Mouse (Mus musculus) heart, embryonic 10.5 days (tissue): Measurements from ENCODE around the gene Crisp1. TPM values are rescaled to one million over a fixed set of nuclear protein-coding genes. Genes with fewer than 3 reads are reported as not detected.

Source experiments
- DNase-seq: peaks from one replicate; pipeline ENCODE4 v3.0.0-alpha.2; 2017; ENCODE audit warnings: low spot score
- H3K27ac ChIP-seq: fragments of 300-500 bp; sonication (generic); 2 replicates; pipeline ENCODE4 v1.5.1; 2016; ENCODE audit warnings: mild to moderate bottlenecking
- H3K27me3 ChIP-seq: fragments of 300-500 bp; sonication (generic); 2 replicates; pipeline ENCODE4 v1.6.1; 2016; ENCODE audit warnings: mild to moderate bottlenecking; ENCODE audit not compliant: poor library complexity, insufficient read depth, severe bottlenecking
- H3K36me3 ChIP-seq: fragments of 300-500 bp; sonication (generic); 2 replicates; pipeline ENCODE4 v1.6.1; 2016; ENCODE audit warnings: mild to moderate bottlenecking, moderate library complexity
- H3K4me1 ChIP-seq: fragments of 300-500 bp; sonication (generic); 2 replicates; pipeline ENCODE4 v1.6.1; 2016; ENCODE audit warnings: mild to moderate bottlenecking
- H3K4me3 ChIP-seq: fragments of 300-500 bp; sonication (generic); 2 replicates; pipeline ENCODE4 v1.5.1; 2016; ENCODE audit warnings: mild to moderate bottlenecking, moderate library complexity
- H3K9me3 ChIP-seq: fragments of 300-500 bp; sonication (generic); 2 replicates; pipeline ENCODE4 v1.6.1; 2016; ENCODE audit warnings: mild to moderate bottlenecking, moderate library complexity
- WGBS: fragments of 180-500 bp; shearing (Covaris S2); methylation state at CpG from one replicate; pipeline ENCODE4 v1.1.7; 2016; 5-methylcytosine and 5-hydroxymethylcytosine counted together
- polyA plus RNA-seq: library from polyadenylated mRNA; unstranded; fragments of >200 nt; fragmentation: Nextera tagmentation; extraction: Ambion mirVana; gene quantifications from 2 replicates; pipeline ENCODE4 v1.2.1, GENCODE M21; 2016

Gene Crisp1
- not detected in 2 replicates for polyA plus RNA-seq

DNA sequence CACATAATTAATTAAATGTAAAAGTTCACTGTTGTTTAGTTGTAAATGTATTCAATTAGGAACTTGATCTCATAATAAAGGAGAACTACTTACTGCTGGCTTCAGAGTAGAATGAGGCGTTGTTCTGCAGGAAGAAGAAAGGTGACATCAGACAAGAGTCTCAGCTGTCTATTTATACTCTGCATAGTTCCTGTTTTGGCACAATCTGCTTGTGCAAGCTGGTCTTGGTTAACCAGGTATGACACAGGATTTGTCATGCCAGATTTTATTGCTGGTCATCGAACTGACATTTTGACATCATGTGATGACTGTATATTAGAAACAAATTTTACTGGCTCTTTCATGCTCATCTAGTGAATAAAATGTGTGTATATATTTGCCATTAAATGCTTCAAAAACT lies at the start of gene Crisp1:
TSS of gene Crisp1 (minus strand) at position 146 of the 400 bp plus-strand sequence.
- H3K9me3 ChIP-seq, result no peaks in the 10 kb centered on the region
- WGBS, result 73% methylated on average over 2 of the region's 2 CpGs
- H3K4me1 ChIP-seq, result no peaks in the 10 kb centered on the region
- no peaks in the 10 kb centered on the region for H3K36me3 ChIP-seq
- H3K27ac ChIP-seq, result no peak within 1 kb of the TSS
- H3K27me3 ChIP-seq, result no peaks in the 10 kb centered on the region
- no peak for DNase-seq
- H3K4me3 ChIP-seq, result no peak within 1 kb of the TSS

DNA sequence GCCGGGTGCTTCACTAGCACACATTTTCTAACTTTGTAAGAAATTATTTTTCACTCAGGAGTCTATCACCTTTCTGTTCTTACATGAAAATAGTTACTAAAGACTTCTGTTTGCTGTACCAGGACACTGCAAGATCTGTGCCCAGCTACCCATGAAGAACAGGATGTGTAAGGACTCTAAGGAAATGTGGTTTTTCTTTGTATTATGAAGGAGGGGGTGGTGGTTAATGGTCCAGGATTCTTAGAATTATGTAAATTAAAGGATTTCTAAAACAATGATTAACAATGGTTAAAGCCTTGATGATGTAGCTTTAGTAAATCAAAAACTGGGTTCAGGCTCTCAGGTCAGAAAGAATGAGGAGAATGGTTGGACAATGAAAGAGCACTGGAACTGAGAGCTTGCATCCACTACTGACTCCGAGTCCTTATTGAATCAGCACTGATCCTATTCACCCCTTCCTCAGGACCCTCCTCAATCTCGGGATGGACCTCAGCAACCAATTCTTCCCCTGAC lies 23.5 kb upstream of the Crisp1 start:
- 67% methylated on average over 3 of the region's 3 CpGs for WGBS
- no peak overlapping the region for H3K27ac ChIP-seq
- no peaks in the 10 kb centered on the region for H3K9me3 ChIP-seq
- no peaks in the 10 kb centered on the region for H3K4me1 ChIP-seq
- no peaks in the 10 kb centered on the region for H3K36me3 ChIP-seq
- no peak for DNase-seq
- no peaks in the 10 kb centered on the region for H3K27me3 ChIP-seq
- no peak overlapping the region for H3K4me3 ChIP-seq

DNA sequence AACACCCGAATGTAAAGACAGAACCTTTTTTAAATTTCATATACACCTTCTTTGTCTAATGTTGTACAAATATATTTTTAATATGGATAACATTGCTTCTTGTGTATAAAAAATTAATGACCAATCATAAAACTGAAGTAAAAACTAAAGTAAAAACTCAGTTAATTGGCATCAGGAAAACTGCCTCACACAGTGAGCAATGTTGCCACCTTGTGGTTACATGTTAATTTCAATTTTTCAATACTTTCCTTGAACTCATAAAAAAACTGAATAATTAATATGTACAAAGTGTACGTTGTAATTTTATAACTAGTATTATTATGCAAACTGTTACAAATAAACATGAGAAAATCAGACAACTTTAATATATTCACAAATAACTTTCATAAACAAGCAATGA lies 33.6 kb downstream of the Crisp1 start:
- no peak for DNase-seq
- WGBS, result 75% methylated on average over 2 of the region's 2 CpGs

DNA sequence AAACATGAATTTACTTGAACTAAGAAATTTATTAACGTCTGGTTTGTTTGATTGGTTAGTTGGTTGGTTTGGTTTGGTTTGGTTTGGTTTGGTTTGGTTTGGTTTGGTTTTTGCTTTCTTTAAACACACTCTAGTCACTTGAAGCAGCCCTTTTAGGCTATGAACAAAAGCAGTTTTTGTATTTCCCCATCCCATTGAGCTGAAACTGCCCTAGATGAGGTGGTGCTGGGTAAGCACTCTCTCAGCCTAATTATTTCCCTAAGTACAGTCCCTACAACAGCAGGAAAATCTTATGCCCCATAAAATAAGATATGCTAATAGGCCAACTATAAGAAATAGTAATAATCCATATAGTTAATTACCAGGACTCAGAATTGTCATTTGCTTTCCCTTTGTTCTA lies 43.5 kb downstream of the Crisp1 start:
- Histone ChIP-seq H3K36me3 (no peaks in the 10 kb centered on the region), H3K4me1 (no peaks in the 10 kb centered on the region), H3K27ac (no peak overlapping the region), H3K9me3 (no peaks in the 10 kb centered on the region), H3K4me3 (no peak overlapping the region), H3K27me3 (no peaks in the 10 kb centered on the region)
- no peak for DNase-seq
- WGBS, result 61% methylated on average over 1 of the region's 1 CpGs

More for the DNA sequence above, 33.6 kb downstream of the Crisp1 start:
- Histone ChIP-seq H3K36me3 (no peaks in the 10 kb centered on the region), H3K27me3 (no peaks in the 10 kb centered on the region), H3K4me3 (no peak overlapping the region), H3K27ac (no peak overlapping the region), H3K9me3 (no peaks in the 10 kb centered on the region), H3K4me1 (no peaks in the 10 kb centered on the region)

DNA sequence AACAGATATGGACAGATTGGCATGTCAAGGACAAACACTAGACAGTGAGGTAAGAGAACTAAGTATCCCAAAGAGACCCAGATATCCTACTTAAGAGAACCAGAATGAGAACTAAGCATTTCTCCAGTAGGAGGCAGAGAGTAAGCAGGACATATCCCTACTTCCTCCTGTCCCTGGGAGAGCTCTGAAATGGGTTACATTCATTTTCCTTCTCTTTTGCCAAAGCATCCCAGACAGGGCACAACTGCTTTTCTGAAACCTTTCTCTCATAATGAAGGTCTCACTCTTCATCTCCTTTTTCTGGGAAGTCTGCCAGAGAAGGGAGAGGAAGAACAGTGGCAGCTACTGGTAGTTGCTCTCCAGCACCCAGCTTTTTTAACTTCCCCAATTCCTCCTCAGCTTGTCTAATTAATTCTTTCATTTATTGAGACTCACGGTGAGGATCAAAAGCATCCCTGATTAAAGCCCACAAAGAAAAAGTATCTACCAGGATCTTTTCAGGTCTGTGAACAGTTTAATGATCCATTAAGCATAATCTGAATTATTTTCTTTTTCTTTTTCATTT lies 44.0 kb downstream of the Crisp1 start:
- no peaks in the 10 kb centered on the region for H3K36me3 ChIP-seq
- no peak overlapping the region for H3K4me3 ChIP-seq
- no peak overlapping the region for H3K27ac ChIP-seq
- H3K27me3 ChIP-seq, result no peaks in the 10 kb centered on the region
- no peaks in the 10 kb centered on the region for H3K9me3 ChIP-seq
- DNase-seq, result no peak
- WGBS, result 63% methylated on average over 1 of the region's 1 CpGs
- no peaks in the 10 kb centered on the region for H3K4me1 ChIP-seq

DNA sequence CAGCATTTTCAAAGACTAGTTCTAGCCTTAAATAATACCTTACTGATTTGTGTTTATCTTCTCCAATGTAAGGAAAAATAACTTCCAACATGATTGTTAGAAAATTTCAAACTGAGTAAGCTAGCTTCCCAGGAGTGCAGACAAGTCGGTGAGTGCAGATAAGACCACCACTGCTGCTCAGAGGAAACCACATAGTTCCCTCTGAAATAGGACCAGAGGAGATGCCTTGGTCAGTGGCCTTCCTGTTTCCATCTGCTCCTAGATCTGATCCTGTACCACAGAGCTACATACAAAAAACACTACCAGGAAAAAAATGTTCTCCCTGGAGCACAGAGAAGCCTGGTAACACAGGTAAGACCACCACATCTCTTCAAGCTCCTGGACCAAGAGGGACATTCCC lies 66.5 kb downstream of the Crisp1 start:
- Histone ChIP-seq H3K27me3 (no peaks in the 10 kb centered on the region), H3K36me3 (no peaks in the 10 kb centered on the region), H3K9me3 (no peaks in the 10 kb centered on the region), H3K4me1 (no peaks in the 10 kb centered on the region), H3K4me3 (no peak overlapping the region), H3K27ac (no peak overlapping the region)
- WGBS, result 69% methylated on average over 1 of the region's 1 CpGs
- DNase-seq, result no peak

Other genes with a start within 250 kb of the Crisp1 start
- not detected in 2 replicates for gene AC192777.2, start 223.8 kb downstream of the Crisp1 start, polyA plus RNA-seq
- gene Pgk2, start 110.6 kb downstream of the Crisp1 start, polyA plus RNA-seq, result not detected in 2 replicates
- not detected in 2 replicates for gene Crisp3, start 76.9 kb downstream of the Crisp1 start, polyA plus RNA-seq
- not detected in 2 replicates for gene Esp8, start 200.8 kb upstream of the Crisp1 start, polyA plus RNA-seq
- gene Esp6, start 242.3 kb upstream of the Crisp1 start, polyA plus RNA-seq, result not detected in 2 replicates